Mouse (Mus musculus) CH12.LX (cell line): ENCODE measurements around the gene Pde4d. TPM values are rescaled to one million over a fixed set of nuclear protein-coding genes. Genes with fewer than 3 reads are reported as not detected.

Experiments
- DNase-seq: peaks from one replicate; pipeline ENCODE4 v3.0.0-alpha.2; 2013; ENCODE audit errors: extremely low read depth
- H3K27ac ChIP-seq: 2 replicates; pipeline ENCODE4 v1.5.1; 2012; ENCODE audit warnings: low read depth, mild to moderate bottlenecking, control low read depth, moderate library complexity; ENCODE audit not compliant: insufficient read depth
- H3K27me3 ChIP-seq: replicated peaks from 2 replicates; pipeline ENCODE3; 2012; ENCODE audit warnings: inconsistent platforms
- H3K36me3 ChIP-seq, 2 experiments: replicated peaks in 1 of 2; 2 replicates each; pipeline versions ENCODE3 to v1.6.1; 2012; ENCODE audit warnings: inconsistent platforms in 1 of 2, low read length in 1 of 2, mild to moderate bottlenecking in 1 of 2, mixed read lengths in 1 of 2, moderate library complexity in 1 of 2; ENCODE audit not compliant: control insufficient read depth in 1 of 2, insufficient read depth in 1 of 2
- H3K4me1 ChIP-seq, 2 experiments: 2 replicates each; pipeline ENCODE4 v1.6.1; 2012; ENCODE audit warnings: inconsistent platforms in 1 of 2, moderate library complexity in 1 of 2; ENCODE audit not compliant: insufficient read depth in 2 of 2, control insufficient read depth in 1 of 2
- H3K4me2 ChIP-seq: 2 replicates; pipeline ENCODE4 v1.6.1; 2012; ENCODE audit warnings: low read depth, mild to moderate bottlenecking, control low read depth; ENCODE audit not compliant: poor library complexity, insufficient read depth, severe bottlenecking
- H3K4me3 ChIP-seq, 3 experiments: fragments of 150-350 bp in 1 of 3; sonication (generic) in 1 of 3; replicated peaks in 1 of 3; 2 replicates each; pipeline versions ENCODE3 to v1.5.1; 2011 to 2012; ENCODE audit warnings: low read depth in 2 of 3, low read length in 2 of 3, mild to moderate bottlenecking in 2 of 3, moderate library complexity in 2 of 3, control low read depth in 1 of 3, improper control_type of control experiment in 1 of 3, inconsistent platforms in 1 of 3, mixed read lengths in 1 of 3; ENCODE audit not compliant: poor library complexity in 1 of 3
- H3K79me2 ChIP-seq: replicated peaks from 2 replicates; pipeline ENCODE4 v1.6.1; 2012; ENCODE audit warnings: mild to moderate bottlenecking, moderate library complexity; ENCODE audit not compliant: control insufficient read depth, poor library complexity, insufficient read depth, severe bottlenecking; ENCODE audit errors: extremely low read depth
- H3K9ac ChIP-seq: 2 replicates; pipeline ENCODE4 v1.6.1; 2012; ENCODE audit warnings: low read depth, mild to moderate bottlenecking, control low read depth, moderate library complexity; ENCODE audit not compliant: insufficient read depth
- H3K9me3 ChIP-seq: replicated peaks from 2 replicates; pipeline ENCODE3; 2012; ENCODE audit warnings: low read length, inconsistent platforms, mixed read lengths
- BHLHE40 ChIP-seq: IDR thresholded peaks from 2 replicates; pipeline ENCODE4 v1.6.1; 2011; ENCODE audit warnings: mild to moderate bottlenecking, low read depth, low read length, improper control_type of control experiment
- CHD1 ChIP-seq: IDR thresholded peaks from 2 replicates; pipeline ENCODE4 v1.6.1; 2012; ENCODE audit warnings: low read depth, low read length, improper control_type of control experiment, inconsistent platforms
- CHD2 ChIP-seq: IDR thresholded peaks from 2 replicates; pipeline ENCODE4 v1.6.1; 2011; ENCODE audit warnings: low read length, improper control_type of control experiment
- CTCF ChIP-seq, 2 experiments: IDR thresholded peaks in 1 of 2; conservative IDR thresholded peaks in 1 of 2; 2 replicates each; pipeline ENCODE4 v1.5.1; 2011 to 2012; ENCODE audit warnings: low read depth in 2 of 2, low read length in 2 of 2, improper control_type of control experiment in 1 of 2, inconsistent platforms in 1 of 2, mild to moderate bottlenecking in 1 of 2, moderate library complexity in 1 of 2
- ELF1 ChIP-seq: IDR thresholded peaks from 2 replicates; pipeline ENCODE4 v1.6.1; 2014; ENCODE audit warnings: low read depth, mild to moderate bottlenecking, inconsistent platforms, low read length, improper control_type of control experiment
- EP300 ChIP-seq: IDR thresholded peaks from 2 replicates; pipeline ENCODE4 v1.6.1; 2011; ENCODE audit warnings: low read length, improper control_type of control experiment
- IRF4 ChIP-seq: IDR thresholded peaks from 2 replicates; pipeline ENCODE4 v1.6.1; 2014; ENCODE audit warnings: low read depth, mild to moderate bottlenecking, inconsistent platforms, low read length, improper control_type of control experiment
- KAT2A ChIP-seq: IDR thresholded peaks from 2 replicates; pipeline ENCODE4 v1.6.1; 2012; ENCODE audit warnings: low read length, improper control_type of control experiment, inconsistent platforms; ENCODE audit not compliant: insufficient replicate concordance
- MXI1 ChIP-seq: IDR thresholded peaks from 2 replicates; pipeline ENCODE4 v1.6.1; 2011; ENCODE audit warnings: mild to moderate bottlenecking, low read depth, low read length, improper control_type of control experiment
- NELFE ChIP-seq: IDR thresholded peaks from 2 replicates; pipeline ENCODE4 v1.6.1; 2011; ENCODE audit warnings: low read depth, low read length, improper control_type of control experiment
- POLR2A ChIP-seq: IDR thresholded peaks from 2 replicates; pipeline ENCODE4 v1.6.1; 2011; ENCODE audit warnings: low read depth, mild to moderate bottlenecking, improper control_type of control experiment, low read length
- SMC3 ChIP-seq: IDR thresholded peaks from 2 replicates; pipeline ENCODE4 v1.6.1; 2011; ENCODE audit warnings: low read depth, low read length, improper control_type of control experiment
- TCF12 ChIP-seq: IDR thresholded peaks from 2 replicates; pipeline ENCODE4 v1.6.1; 2014; ENCODE audit warnings: low read depth, mild to moderate bottlenecking, inconsistent platforms, low read length, improper control_type of control experiment
- USF1 ChIP-seq: IDR thresholded peaks from 2 replicates; pipeline ENCODE4 v1.6.1; 2014; ENCODE audit warnings: low read depth, mild to moderate bottlenecking, inconsistent platforms, low read length, improper control_type of control experiment
- ZC3H11A ChIP-seq: IDR thresholded peaks from 2 replicates; pipeline ENCODE4 v1.6.1; 2012; ENCODE audit warnings: low read depth, mild to moderate bottlenecking, inconsistent platforms, low read length, improper control_type of control experiment
- dilution Hi-C: fragments of 300-500 bp; cut with MboI; formaldehyde crosslinking; loops from 2 replicates; pipeline ENCODE4 v1.14.3; 2020; ENCODE audit warnings: low sequenced_read_pairs; ENCODE audit not compliant: extremely low pct_unique_long_range_greater_than_20kb, extremely low pct_ligation_motif_present
- in situ Hi-C: fragments of 300-500 bp; cut with MboI; formaldehyde crosslinking; loops from 3 replicates; pipeline ENCODE4 v1.14.3; 2019; ENCODE audit warnings: low sequenced_read_pairs, low pct_ligation_motif_present, low pct_unique_long_range_greater_than_20kb, mixed read lengths
- polyA plus RNA-seq: library from polyadenylated mRNA; unstranded; fragments of >175 nt; gene quantifications from 2 replicates; pipeline ENCODE4 v1.2.1, GENCODE M21; 2012; ENCODE audit warnings: low read depth; ENCODE audit not compliant: insufficient read length
- total RNA-seq, 2 experiments: library from RNA; depleted of rRNA; stranded (reverse); fragments of 300-350 nt in 1 of 2; fragments of >200 nt in 1 of 2; gene quantifications; 2 replicates each; pipeline ENCODE4 v1.2.3; 2012 to 2014

Gene Pde4d
- total and polyA plus RNA-seq, 3 experiments = not detected

GRCm38 (mm10) chr13:108453064-108453919 is 3.5 kb downstream of the Pde4d start:
- Histone ChIP-seq H3K79me2 (no peaks in the 10 kb centered on the region), H3K27me3 (no peaks in the 10 kb centered on the region), H3K4me1 (no peaks in the 10 kb centered on the region), H3K4me2 (no peak overlapping the region), H3K9me3 (no peaks in the 10 kb centered on the region), H3K27ac (no peak overlapping the region), H3K4me3 (no peak overlapping the region), H3K9ac (no peak overlapping the region), H3K36me3 (no peaks in the 10 kb centered on the region)
- in situ Hi-C loops = no loop called here
- TF ChIP-seq BHLHE40 (peak; percentile 65), CTCF (conservative IDR thresholded peaks at IDR 0.05 in 1 of 2, IDR thresholded peaks at IDR 0.05 in 1 of 2; ENCODE audit: low read depth in 2 of 2, low read length in 2 of 2) (no peak)
- dilution Hi-C loops = no loop called here
- no peak for DNase-seq

DNA sequence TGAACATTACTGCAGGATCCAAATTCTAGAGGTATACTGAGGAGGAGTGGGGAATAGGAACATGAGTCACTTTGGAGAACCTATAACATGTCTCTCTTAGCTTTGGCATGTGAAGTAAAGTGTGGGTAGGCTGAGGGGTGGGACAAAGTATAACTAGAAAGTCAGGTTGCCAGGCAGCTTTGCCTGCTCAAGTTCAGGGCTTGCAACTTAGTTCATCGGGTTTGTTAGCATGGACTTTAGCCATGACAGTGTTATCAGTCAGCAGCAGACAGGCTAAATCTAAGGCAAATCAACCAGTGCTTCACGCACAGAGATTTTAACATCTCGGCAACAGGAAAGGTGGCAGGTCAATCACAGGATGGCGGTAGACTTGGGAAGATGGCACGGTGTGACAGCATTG is 12.8 kb downstream of the Pde4d start:
- in situ Hi-C loops (no loop called here), dilution Hi-C loops (no loop called here)
- H3K27ac ChIP-seq = no peak overlapping the region
- DNase-seq = no peak
- peaks cover 0 to 9% of the 10 kb centered on the region in 2 experiments; a peak in 1 of 4 replicates for H3K4me1 ChIP-seq
- H3K9me3 ChIP-seq = no peaks in the 10 kb centered on the region
- no peak overlapping the region for H3K9ac ChIP-seq
- no peak for TF ChIP-seq CTCF (conservative IDR thresholded peaks at IDR 0.05 in 1 of 2, IDR thresholded peaks at IDR 0.05 in 1 of 2; ENCODE audit: low read depth in 2 of 2, low read length in 2 of 2)
- no peak for TF ChIP-seq POLR2A
- TF ChIP-seq SMC3 = no peak
- no peak for TF ChIP-seq MXI1
- TF ChIP-seq IRF4 = no peak
- TF ChIP-seq ZC3H11A = no peak
- no peak for TF ChIP-seq TCF12
- TF ChIP-seq ELF1 = no peak
- no peak for TF ChIP-seq USF1
- no peak for TF ChIP-seq KAT2A
- TF ChIP-seq EP300 = no peak
- no peak for TF ChIP-seq BHLHE40
- no peak for TF ChIP-seq CHD1
- TF ChIP-seq NELFE = no peak
- TF ChIP-seq CHD2 = no peak
- TF ChIP-seq, all 38 proteins: peak for 0
- H3K27me3 ChIP-seq = no peaks in the 10 kb centered on the region
- H3K4me3 ChIP-seq = no peak overlapping the region
- H3K79me2 ChIP-seq = no peaks in the 10 kb centered on the region
- H3K4me2 ChIP-seq = no peak overlapping the region
- H3K36me3 ChIP-seq = no peaks in the 10 kb centered on the region
